Mouse (Mus musculus) heart, postnatal 25 days (tissue): Measurements from ENCODE around the gene Stip1. TPM values are rescaled to one million over a fixed set of nuclear protein-coding genes. Genes with fewer than 3 reads are reported as not detected.
"Not testable (repeated sequence)": the region's sequence is repeated elsewhere in the genome, so short reads cannot be mapped to it uniquely, and the experiment has no call there.

Experiments
- DNase-seq: peaks from one replicate; pipeline ENCODE4 v3.0.0; 2022; ENCODE audit warnings: low spot score
- intact Hi-C: fragments of 180-260 bp; cut with DNase I; formaldehyde crosslinking; loops from one replicate; pipeline ENCODE4 v1.15.1; 2025
- total RNA-seq, 2 experiments: library from RNA; stranded (reverse); gene quantifications; 2 replicates each; pipeline ENCODE4 v1.2.3; 2021

The Stip1 gene
- 100 to 1,000 TPM; 110 to 129 TPM for total RNA-seq

DNA sequence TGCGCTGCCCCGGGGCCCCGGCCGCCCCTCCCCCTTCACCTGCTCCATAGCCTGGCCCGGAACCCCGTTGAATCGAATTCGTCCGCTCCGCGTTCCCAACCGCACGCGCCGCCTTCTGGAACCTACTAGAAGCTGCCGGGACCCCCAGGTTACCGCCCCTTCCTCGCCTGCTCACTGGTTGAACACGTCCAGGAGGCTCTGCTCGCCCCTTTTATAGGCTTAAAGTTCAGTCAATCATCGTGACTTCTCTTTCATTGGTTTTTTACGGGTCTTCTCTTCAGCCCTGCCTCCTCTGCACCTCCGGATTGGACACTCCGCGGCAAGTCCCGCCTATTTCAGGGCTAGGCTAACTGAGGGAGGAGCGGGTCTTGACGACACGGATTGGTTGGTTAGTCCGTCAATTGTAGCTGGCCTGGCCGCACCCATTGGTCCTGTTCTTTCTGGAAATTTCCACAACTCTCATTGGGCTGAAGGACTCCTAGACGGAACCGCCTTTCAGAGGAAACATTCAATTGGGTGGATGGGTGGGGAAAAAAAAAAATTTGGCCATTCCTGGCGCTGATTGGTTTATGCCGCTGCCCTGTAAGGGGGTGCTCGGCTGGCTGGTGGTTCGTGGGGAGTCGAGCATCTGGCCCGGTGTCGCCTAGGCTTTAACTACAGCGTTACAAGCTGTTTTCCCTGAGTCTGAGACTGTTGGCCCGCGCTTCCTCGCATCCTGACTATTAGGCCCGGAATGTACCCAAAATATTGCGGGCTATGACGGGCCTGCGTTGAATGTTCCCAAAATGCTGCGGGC is at the start of gene Stip1:
TSS of gene Stip1 (minus strand) at position 127 of the 796 bp plus-strand sequence.
- intact Hi-C loops, result loop anchor here (5.0 kb wide), 1 partner anchor 43 kb away; the partner anchor contains the start of genes Nudt22 and Trpt1
- DNase-seq, result peak; percentile 100

DNA sequence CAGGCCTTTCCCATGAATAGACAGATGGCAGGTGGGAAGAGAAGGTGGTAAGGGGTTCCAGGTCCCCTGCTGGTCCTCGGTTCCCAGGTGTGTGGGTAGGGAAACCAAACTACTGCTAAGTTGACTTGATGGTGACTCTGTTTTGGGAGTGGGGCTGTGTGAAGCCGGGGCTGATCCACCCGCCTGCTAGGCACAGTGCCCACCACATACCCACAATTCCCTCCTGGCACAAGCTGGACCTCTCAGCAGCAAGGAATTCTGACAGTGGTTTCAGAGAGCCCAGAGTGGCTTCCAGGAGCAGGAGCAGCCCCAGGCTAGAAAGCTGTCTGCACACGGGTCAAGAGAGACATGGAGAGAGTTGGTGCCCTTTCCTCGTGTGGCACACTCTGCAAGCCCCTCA is 49.3 kb upstream of the Stip1 start:
- no peak for DNase-seq
- intact Hi-C loops, result no loop called here

DNA sequence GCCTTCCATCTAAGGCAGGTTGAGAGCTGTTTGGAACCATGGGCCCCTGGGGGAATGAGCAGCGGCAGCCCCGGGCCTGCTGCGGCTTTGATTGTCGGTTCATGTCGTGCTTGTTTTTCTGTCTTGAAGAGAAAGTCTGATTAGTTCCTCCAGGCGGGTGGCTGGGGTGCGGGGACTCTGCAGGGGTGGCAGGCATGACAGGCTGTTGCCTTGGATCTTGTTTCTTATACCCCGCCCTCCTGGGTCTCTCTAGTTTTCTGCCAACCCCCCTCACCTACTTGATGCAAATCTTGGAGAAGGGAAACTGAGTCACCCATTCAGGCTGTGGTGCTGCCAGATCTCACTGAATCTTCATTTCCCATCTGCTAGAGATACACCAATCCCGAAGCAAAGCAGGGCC is 48.8 kb upstream of the Stip1 start:
- no peak for DNase-seq
- intact Hi-C loops, result no loop called here

DNA sequence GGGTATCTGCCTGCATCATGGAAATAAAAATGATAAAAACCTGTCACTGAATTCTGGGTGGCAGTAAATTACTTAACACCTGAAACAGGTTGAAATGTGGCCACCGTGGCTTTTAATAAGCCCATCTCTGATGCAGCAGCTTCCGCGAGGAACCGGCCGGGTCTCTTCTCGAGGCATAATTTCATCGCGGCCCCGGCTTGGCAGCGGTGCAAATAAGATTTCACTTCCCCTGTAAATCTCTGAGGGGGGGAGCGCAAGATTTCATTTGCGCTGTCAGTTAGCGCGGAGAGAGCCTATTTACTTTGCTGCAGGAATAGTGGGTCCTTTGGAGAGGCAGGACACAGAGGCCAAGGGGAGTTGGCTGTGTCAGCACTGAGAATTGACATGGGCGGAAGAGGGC is 45.0 kb upstream of the Stip1 start:
- intact Hi-C loops, result no loop called here
- no peak for DNase-seq

DNA sequence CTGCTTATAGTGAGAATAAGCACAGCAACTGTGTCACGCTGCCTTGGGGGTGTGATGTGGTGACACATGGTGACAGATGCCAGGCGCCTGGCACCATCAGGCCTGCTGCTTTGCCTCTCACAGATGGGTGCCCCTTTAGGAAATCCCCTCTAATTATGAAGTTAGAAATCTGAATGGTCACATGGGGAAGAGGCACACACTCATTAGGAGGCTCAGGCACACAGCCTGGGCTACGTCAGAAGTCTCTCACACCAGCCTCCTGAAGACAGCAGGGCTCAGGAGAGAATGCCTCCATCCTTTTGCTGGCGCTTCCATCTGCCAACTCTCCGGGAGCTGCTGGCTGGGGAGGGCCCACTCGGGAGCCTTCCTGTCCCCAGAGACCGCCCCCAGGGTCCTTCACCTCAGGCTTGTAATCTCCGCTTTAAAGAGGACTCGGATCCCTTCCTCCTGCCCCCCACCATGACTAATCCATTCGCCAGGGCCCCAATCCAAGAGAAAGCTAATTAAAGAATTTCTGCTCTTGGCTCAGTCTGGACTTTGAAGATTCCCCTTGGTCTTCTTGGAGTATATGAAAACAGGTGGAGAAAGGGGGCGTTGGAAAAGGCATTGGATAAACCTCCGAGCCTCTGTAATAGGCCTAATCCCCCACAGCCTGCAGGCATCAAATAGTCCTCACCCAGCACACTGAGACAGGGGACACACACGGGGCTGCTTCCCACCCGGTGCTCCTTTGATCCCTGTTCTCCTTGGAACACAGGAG is 43.4 kb upstream of the Stip1 start:
- DNase-seq, result no peak
- intact Hi-C loops, result no loop called here

DNA sequence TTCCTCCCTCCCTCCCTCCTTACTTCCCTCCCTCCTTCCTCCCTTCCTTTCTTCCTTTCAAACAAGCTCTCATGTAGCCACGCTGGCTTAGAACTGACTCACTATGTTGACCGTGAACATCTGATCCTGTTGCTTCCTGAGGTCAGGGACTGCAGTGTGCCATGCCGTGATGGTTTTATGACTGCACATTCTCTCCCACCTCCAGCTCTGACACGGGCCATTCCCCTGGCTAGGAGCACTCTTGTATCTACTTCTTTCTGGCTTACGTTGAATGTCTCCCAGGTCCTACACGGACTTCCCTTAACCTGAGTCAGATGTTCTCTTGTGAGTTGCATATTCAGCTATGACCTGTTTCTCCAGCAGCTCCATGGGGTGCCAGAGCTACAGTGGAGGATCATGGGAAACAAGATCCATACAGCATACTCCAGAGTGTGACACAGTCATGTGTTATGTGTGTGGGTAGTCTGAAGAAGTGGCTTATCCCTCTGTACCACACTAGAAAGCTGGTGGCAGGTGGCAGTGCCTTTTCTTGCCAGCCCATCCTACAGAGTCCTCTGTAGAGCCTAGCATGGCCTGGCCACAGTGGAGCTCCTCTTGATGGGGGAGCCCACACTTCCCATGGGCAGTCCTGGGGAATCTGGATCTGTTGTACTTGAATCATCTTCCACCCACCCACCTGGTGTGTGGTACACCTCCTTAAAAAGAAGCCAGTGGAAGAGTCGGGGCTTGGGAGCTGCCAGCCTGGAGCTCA is 41.9 kb upstream of the Stip1 start:
- intact Hi-C loops, result no loop called here
- no peak for DNase-seq

DNA sequence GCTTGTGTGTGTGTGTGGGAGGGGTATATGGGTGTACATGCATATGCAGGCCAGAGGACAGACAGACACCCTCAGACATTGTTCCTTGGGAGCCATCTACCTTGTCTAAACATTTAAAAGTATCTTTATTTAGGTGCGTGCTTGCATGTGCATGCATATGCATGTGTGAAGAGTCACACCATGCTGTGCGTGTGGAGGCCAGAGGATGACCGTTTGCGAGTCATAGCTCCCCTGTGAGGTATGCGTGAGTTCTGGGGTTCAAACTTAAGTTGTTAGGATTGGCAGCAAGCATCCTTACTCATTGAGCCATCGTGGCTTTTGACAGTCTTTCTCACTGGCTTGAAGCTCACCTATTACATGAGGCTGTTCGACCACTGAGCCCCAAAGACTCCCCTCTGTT is 38.5 kb upstream of the Stip1 start:
- intact Hi-C loops, result no loop called here
- DNase-seq, result no peak

DNA sequence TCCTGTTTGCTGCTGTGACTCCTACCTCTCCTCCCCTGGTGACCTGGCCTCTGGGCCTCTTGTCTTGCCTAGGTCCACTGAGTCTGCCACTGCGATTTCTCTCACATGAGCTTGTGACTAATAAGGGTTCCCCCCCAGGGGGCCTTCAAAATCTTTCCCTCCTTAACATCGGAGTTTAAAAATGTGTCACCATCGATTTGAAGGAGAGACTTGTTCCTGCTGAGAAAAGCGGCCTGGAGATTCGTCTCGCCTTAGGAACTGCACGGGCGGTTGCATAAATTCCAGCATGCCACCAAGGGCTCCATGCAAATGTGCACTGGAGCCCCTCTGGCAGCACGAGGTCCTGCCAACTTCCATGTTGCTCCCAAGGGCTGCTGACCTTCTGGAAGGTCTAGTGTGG is 37.9 kb upstream of the Stip1 start:
- no peak for DNase-seq
- intact Hi-C loops, result no loop called here

DNA sequence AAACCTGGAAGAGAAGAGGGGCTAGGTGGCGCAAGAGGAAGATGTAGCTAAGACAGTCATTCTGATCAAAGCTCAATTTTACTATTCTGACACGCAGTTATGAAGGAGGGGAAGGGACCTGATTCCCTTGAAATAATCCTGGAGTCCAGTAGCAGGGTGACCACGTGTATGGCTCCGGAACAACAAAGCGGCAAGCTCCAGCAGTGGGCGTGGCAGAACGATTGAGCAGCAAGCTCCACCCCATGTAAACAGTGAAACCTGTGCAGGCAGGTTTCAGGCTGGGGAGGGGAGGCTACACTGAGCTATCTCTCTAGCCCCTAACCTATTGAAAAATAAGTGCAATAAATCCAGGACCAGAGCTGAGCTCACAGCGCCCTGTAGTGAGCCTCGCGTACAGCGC is 35.6 kb upstream of the Stip1 start:
- DNase-seq, intact Hi-C loops: not testable (repeated sequence)

DNA sequence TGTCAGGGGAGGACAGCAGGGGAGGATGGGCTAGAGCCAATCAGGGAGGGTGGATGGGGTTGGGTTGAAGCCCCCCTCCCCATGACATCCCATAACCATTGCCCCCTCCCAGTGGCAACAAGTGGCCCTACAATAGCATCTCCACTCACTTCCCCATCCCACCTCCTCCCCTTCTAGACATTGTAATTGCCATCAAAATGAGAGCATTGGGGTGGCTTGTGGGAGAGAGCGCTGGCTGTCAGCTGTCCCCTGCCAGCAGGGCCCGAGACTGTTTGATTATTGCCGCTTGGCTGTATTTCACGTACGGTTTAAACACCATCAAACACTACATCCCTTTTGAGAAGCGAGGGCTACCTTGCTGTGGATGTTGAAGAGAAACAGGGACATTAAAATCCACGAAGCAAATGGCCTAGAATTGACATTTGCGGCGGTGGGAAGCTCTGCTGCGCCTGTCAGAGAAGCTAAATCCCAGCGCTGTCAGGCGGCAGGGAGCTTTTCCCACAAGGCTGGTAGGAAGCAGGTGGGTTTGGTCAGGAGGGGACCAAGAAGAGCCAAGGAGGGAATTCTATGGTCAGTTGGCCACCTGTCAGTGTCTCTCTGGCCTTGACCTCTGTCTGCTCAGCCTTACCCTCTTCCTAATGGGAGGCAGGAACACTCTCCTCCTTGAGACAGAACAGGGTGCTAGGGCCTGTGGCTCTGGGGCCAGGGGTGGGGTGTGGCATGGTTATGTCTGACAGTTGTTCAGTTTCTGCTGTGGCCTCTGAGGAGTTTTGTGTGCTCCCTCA is 34.4 kb upstream of the Stip1 start:
- intact Hi-C loops, result no loop called here
- no peak for DNase-seq

DNA sequence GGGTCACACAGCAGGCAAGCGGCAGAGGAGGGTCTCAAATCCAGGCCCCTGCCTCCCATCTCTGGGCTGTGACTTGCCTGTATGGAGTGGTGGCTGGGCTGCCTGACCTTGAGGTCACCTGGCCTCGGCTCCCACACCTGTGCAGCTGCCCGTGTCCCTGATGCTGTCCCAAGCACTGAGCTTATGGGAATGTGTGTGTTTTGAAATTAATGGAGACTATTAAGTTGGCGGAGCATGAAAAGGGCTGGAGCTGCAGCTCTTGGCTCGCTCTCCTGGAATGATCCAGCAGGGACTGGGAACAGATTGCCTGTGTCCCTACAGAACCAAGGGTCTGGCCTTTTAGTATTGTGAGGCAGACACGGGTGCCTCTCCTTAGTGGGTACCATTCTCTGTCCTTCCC is 32.5 kb upstream of the Stip1 start:
- DNase-seq, result no peak
- intact Hi-C loops, result no loop called here

DNA sequence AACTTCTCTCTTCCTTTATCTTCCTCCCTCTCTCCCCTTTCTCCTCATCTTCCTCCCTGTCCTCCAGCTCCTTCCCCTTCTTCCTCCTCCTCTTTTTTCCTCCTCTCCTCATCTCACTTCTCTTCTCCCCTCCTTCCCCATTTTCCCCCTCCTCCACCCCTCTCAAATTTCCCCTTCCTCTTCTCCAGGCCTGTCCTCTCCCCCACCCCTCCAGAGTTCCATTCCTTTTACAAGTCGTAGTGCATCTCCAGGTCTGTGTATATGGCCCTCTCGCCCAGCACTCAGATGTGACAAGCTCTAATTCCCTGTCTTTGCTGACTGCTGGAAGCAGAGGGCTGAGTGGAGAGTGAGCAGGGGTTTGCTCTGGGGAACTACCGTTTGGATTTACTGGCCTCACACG is 31.0 kb upstream of the Stip1 start:
- intact Hi-C loops, result no loop called here
- no peak for DNase-seq

DNA sequence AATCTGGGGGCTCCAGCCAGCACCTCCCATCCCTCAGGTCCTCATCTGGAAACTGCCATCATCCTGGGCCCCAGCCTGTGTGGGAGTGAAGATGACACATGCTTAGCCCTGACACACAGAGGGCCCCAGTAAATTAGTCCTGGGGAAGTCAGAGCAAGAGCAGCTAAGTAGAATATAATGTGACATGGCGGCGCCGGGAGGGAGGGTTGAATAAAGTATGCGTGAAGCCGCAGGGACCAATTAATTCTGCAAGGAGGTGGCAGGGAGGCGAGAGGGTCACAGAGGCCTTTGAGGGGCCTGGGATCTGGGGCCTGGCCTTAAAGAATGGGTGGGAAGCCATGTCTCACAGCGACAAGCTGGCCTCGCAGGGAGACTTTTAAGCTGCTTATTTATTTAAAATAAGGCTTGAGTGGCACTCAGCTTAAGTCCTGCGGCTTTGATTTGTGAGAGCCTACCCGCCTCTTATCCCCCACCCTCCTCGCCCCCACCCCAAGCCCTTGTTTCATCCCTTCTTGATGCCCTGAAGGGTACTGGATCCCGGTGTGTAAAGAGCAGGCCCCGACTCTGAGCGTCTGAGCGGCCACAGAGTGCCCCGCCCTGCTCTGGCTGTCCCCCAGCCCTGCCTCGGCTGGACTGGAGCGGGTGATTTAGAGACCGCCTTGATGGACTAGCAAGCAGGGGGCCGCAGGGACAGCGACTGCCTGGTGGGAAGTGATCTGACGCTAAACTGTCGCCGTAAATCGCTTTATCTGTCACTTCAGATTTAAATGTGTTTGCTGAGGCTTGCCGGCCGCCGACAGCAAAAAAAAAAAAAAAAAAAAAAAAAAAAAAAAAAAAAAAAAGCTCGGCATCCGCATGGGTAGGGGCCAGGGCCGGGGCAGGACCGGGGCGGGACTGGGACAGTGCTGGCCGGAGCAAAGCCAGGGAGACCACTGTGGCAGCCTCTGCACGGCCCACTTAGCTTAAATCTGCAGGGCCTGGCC is 30.3 kb upstream of the Stip1 start:
- intact Hi-C loops, result loop anchor here (10.0 kb wide), 2 partner anchors 275 to 365 kb away; partner anchors contain the start of gene Mark2
- no peak for DNase-seq

DNA sequence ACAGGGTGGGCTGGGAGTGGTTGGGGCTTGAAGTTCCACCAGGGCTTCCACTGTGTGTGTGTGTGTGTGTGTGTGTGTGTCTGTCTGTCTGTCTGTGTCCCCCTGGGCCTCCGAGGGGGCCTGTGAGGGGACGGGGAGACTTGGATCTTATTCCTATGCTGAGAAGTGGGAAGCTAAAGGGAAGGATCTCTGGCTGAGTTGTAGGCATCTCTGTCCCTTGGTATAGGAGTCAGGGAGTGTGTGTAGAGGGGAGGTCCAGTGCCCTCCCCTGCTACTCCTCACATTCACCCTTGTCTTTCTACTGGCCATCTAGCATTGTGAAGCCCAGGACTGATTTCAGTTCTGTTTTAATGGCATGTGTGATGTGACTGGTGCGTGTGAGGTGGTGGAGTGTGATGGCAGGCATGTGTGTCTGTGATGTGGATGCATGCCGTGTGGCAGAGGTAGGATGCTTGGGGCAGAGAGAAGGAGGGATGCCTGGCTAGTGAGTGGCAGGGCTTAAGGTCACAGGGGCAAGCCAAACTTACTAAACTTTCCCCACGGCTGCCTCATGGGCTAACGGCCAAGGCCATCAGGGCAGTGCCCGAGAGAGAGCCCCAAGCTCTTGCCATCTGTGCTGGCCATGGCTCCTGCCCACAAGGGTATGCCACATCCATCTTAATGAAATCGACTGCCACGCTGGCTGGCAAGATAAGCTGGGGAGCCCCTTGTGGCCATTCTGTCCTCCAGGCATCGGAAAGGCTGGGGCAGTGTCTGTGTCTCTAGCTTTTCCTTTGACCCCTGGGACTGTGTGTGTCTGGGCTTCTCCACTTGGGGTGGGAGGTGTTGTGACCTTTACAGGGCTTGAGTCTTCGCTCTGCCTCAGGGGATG is 29.1 kb upstream of the Stip1 start:
- intact Hi-C loops, result loop anchor here (1.0 to 10.0 kb wide), 3 partner anchors 127 to 366 kb away; partner anchors contain the start of gene Mark2
- DNase-seq, result no peak

DNA sequence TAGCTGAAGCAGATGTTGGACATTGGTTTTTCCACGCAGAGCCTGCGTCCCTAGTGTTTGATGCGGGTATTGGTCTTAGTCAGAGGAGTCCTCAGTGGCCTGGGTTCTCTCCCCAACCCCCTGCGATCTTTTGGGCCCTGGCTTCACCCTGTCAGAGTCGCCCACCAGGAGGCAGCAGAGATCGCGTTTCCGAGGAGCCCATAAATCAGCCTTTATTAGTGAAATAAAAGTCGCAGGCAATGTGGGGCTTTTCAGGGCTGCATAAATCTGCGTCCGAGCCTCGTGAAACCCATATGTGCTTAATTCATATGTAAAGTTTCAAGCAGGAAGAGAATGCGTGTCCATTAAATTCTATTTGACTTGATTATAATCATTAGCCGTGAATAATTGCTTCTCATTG is 28.4 kb upstream of the Stip1 start:
- intact Hi-C loops, result loop anchor here (1.0 to 10.0 kb wide), 3 partner anchors 128 to 367 kb away; partner anchors contain the start of gene Mark2
- no peak for DNase-seq

DNA sequence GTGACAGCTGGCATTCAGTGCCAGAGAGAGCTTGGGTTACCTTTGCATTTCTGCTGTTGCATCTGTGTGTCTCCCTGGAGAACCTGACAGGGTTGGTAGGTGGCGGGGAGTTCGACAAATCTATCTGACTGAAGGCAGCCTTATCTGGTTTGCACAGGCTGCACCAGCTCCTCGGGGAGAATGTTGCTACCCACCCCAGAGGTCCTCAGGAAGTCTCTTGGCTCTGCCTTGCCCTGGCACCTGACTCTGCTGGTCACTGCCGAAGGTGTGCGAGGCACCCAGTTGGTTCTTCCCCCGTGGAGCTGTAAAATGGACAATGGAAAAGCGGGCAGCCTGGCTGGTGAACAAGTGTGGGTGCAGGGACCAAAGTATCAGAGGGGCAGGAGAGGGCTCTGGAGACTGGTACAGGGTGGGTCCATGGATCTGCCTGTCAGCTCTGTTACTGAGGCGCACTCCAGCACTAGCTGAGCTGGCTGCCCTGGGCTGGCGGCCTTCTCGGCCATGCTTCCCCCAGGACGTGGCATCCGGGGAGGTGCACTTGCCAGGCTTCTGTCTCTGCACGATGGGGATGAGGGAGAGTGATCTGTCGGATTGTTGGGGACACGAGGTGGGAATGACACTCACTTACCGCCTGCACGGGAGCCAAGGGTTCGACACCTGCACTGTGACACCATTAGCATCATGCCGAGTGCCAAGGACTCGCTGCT is 27.7 kb upstream of the Stip1 start:
- no peak for DNase-seq
- intact Hi-C loops, result loop anchor here (1.0 to 10.0 kb wide), 3 partner anchors 129 to 367 kb away; partner anchors contain the start of gene Mark2

DNA sequence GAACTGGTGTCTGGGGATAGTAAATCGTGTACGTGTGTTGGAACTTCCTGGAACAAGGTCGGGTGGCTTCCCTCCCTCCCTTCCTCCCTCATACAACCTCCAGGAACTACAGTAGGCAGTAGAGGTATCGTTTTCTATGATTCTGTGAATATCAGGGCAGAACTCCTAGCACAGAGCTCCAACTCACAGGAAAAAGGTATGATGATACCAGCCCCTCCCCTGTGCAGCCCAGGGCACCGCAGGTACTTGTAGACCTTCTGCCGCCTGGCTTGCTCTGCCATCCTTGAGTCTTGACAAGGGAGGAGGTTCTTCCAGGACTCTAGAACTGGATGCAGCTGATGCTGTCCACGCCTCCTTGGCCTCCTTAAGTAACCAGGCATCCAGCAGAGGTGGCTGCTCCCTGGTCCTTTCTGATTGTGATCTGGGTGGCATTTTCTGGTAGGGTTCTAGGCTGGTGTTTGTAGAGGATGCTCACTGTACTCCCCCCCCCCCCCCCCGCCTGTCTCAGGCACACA is 27.1 kb upstream of the Stip1 start:
- DNase-seq, result no peak
- intact Hi-C loops, result loop anchor here (10.0 kb wide), 2 partner anchors 278 to 368 kb away; partner anchors contain the start of gene Mark2
